Mouse (Mus musculus) kidney, embryonic 16.5 days (tissue): ENCODE measurements around the gene Ncor2. TPM values are rescaled to one million over a fixed set of nuclear protein-coding genes. Genes with fewer than 3 reads are reported as not detected.

Experiments
- ATAC-seq: fragments of 200-750 bp; cut with Nextera tagmentation; 2 replicates; pipeline ENCODE4 v1.8.0; 2017; ENCODE audit warnings: moderate TSS enrichment; ENCODE audit not compliant: low FRiP score, low TSS enrichment
- H3K27ac ChIP-seq: fragments of 300-500 bp; sonication (generic); 2 replicates; pipeline ENCODE4 v1.5.1; 2014; ENCODE audit warnings: low read length
- H3K27me3 ChIP-seq: fragments of 300-500 bp; sonication (generic); 2 replicates; pipeline ENCODE4 v1.6.1; 2014; ENCODE audit warnings: low read length, control low read depth, mixed read lengths; ENCODE audit not compliant: insufficient read depth
- H3K36me3 ChIP-seq: fragments of 300-500 bp; sonication (generic); 2 replicates; pipeline ENCODE4 v1.6.1; 2014; ENCODE audit warnings: low read length, control low read depth, mixed read lengths; ENCODE audit not compliant: insufficient read depth
- H3K4me1 ChIP-seq: fragments of 300-500 bp; sonication (generic); 2 replicates; pipeline ENCODE4 v1.6.1; 2014; ENCODE audit warnings: low read length, control low read depth, mixed read lengths; ENCODE audit not compliant: insufficient read depth
- H3K4me2 ChIP-seq: fragments of 300-500 bp; sonication (generic); replicated peaks from 2 replicates; pipeline ENCODE4 v1.6.1; 2014; ENCODE audit warnings: low read depth, low read length
- H3K4me3 ChIP-seq: fragments of 300-500 bp; sonication (generic); 2 replicates; pipeline ENCODE4 v1.5.1; 2014; ENCODE audit warnings: mild to moderate bottlenecking, low read length
- H3K9ac ChIP-seq: fragments of 300-500 bp; sonication (generic); replicated peaks from 2 replicates; pipeline ENCODE4 v1.6.1; 2014; ENCODE audit warnings: low read length
- H3K9me3 ChIP-seq: fragments of 300-500 bp; sonication (generic); 2 replicates; pipeline ENCODE4 v1.6.1; 2016; ENCODE audit warnings: low read length, control low read depth
- WGBS: fragments of 180-500 bp; shearing (Covaris S2); extraction: QIAGEN DNeasy Blood & Tissue Kit; methylation state at CpG from one replicate; pipeline ENCODE4 v1.1.7; 2014; 5-methylcytosine and 5-hydroxymethylcytosine counted together
- polyA plus RNA-seq: library from polyadenylated mRNA; unstranded; fragments of >200 nt; fragmentation: Nextera tagmentation; extraction: Ambion mirVana; gene quantifications from 2 replicates; pipeline ENCODE4 v1.2.1, GENCODE M21; 2015

Gene Ncor2
- polyA plus RNA-seq, 1 experiment from 2014 or later, result 27.5 TPM

GRCm38 (mm10) chr5:125180630-125181263, 1.7 kb upstream of the Ncor2 start:
- 52% methylated on average over 6 of the region's 6 CpGs for WGBS
- no peaks in the 10 kb centered on the region for H3K9me3 ChIP-seq
- no peak overlapping the region for H3K4me2 ChIP-seq
- peaks cover 39% of the 10 kb centered on the region for H3K4me1 ChIP-seq
- ATAC-seq, result no peak
- no peak overlapping the region for H3K27ac ChIP-seq
- H3K4me3 ChIP-seq, result no peak overlapping the region
- no peak overlapping the region for H3K9ac ChIP-seq
- no peaks in the 10 kb centered on the region for H3K27me3 ChIP-seq
- no peaks in the 10 kb centered on the region for H3K36me3 ChIP-seq

GRCm38 (mm10) chr5:125179735-125180629, 963 bp upstream of the Ncor2 start:
- H3K27me3 ChIP-seq, result no peaks in the 10 kb centered on the region
- H3K36me3 ChIP-seq, result no peaks in the 10 kb centered on the region
- H3K4me2 ChIP-seq, result peak overlapping the region; percentile 97
- peaks cover 44% of the 10 kb centered on the region for H3K4me1 ChIP-seq
- 2% methylated on average over 22 of the region's 25 CpGs for WGBS
- H3K9ac ChIP-seq, result peak overlapping the region; percentile 67
- peak; percentile 32 for ATAC-seq
- peak overlapping the region; percentile 60 for H3K4me3 ChIP-seq
- H3K9me3 ChIP-seq, result no peaks in the 10 kb centered on the region
- H3K27ac ChIP-seq, result peak overlapping the region; percentile 89

DNA sequence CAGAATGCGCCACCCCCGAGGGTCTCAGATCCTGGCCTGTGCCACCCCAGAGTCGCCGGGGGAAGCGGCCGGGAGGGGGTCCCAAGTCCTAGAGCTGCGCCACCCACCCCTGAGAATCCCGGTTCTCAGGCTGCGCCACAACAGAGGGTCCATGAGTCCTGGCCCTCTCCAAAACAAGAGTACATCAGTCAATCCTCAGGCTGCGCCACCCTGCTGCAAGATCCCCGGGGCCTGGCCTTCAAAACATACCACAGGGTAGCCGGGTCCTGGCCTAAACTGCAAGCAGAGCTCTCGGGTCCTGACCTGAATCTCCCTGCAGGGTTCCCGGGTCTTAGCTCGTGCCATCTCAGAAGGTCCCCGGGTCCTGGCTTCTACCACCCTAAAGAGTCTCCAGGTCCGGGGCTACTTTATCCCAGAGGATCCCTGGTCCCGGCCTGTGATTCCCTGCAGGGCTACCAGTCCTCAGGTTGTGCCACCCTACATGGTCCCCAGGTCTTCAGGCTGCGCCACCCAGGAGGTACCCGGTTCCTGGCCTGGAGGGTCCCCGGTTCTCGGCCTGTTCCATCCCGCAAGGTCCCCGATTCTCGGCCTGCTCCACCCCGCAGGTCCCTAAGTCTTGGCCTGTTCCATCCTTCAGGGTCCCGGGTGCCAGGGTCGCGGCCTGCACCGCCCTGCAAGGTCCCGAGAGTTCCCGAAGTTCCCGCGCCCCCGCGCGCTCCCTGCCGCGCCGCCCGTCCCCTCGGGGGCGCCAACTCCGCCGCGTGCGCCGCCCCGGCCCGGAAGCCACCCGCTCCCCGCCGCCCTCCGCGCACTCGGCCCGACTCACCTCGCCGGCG, 630 bp downstream of the Ncor2 start:
- Histone ChIP-seq H3K4me1 (peaks cover 50% of the 10 kb centered on the region), H3K27me3 (no peaks in the 10 kb centered on the region), H3K9ac (peak overlapping the region; percentile 95), H3K9me3 (no peaks in the 10 kb centered on the region), H3K36me3 (no peaks in the 10 kb centered on the region), H3K27ac (peak overlapping the region; percentile 93), H3K4me3 (peak overlapping the region; percentile 60), H3K4me2 (peak overlapping the region; percentile 97)
- peak; percentile 42 for ATAC-seq
- under 1% methylated on average over 54 of the region's 60 CpGs for WGBS

GRCm38 (mm10) chr5:125177481-125178134, 1.4 kb downstream of the Ncor2 start:
- WGBS, result under 1% methylated on average over 40 of the region's 44 CpGs
- H3K4me1 ChIP-seq, result peaks cover 58% of the 10 kb centered on the region
- peak; percentile 44 for ATAC-seq
- peak overlapping the region; percentile 93 for H3K27ac ChIP-seq
- peak overlapping the region; percentile 60 for H3K4me3 ChIP-seq
- no peaks in the 10 kb centered on the region for H3K36me3 ChIP-seq
- no peaks in the 10 kb centered on the region for H3K27me3 ChIP-seq
- H3K9me3 ChIP-seq, result no peaks in the 10 kb centered on the region
- peak overlapping the region; percentile 97 for H3K4me2 ChIP-seq
- H3K9ac ChIP-seq, result peak overlapping the region; percentile 95

DNA sequence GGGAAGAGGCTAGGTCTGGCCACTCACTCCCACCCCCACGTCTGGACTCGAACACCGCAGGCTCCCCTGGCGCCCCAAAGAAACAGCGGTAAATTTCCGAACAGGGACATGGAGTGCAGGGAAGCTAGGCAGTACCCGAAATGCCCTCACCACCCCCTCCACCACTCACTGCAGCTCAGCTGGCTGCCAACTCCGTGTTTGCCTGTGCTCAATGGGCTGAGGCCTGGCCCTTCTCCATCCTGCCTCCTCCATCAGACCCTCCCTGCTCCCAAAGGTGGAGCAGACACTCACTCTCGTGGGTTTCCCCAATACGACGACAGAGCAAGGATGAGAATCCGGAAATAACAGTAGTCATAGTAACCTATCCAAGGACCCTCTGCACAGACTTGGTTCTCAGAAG, 2.2 kb downstream of the Ncor2 start:
- Histone ChIP-seq H3K36me3 (no peaks in the 10 kb centered on the region), H3K9ac (peak overlapping the region; percentile 95), H3K9me3 (no peaks in the 10 kb centered on the region), H3K4me1 (peaks cover 65% of the 10 kb centered on the region), H3K4me2 (peak overlapping the region; percentile 97), H3K27me3 (no peaks in the 10 kb centered on the region), H3K4me3 (peak overlapping the region; percentile 60), H3K27ac (peak overlapping the region; percentile 93)
- ATAC-seq, result 0 out of 2 replicates have a peak, but pooled peaks have one; percentile 11
- 7% methylated on average over 12 of the region's 12 CpGs for WGBS

DNA sequence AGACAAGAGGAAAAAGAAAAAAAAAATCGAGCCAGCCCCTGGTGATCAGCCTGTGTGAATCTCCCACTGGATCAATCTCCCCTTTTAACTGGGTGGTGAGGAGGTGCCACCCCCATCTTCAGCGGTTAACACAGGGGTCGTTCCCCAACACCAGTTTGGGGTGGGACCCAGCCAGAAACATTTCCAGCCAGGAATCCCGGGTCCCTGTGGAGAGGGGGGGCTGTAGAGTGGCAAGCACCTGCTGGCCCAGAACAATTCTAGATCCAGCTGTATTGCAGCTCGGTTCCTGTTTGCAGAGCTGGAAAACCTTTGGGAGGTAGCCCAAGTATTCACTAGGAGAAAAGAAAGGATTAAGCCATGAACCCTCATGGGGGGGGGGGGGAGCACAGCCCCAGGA, 2.7 kb downstream of the Ncor2 start:
- Histone ChIP-seq H3K9ac (peak overlapping the region; percentile 95), H3K4me1 (peaks cover 70% of the 10 kb centered on the region), H3K27me3 (no peaks in the 10 kb centered on the region), H3K9me3 (no peaks in the 10 kb centered on the region), H3K4me2 (peak overlapping the region; percentile 97), H3K4me3 (peak overlapping the region; percentile 60), H3K36me3 (no peaks in the 10 kb centered on the region), H3K27ac (no peak overlapping the region)
- 38% methylated on average over 5 of the region's 5 CpGs for WGBS
- no peak for ATAC-seq

DNA sequence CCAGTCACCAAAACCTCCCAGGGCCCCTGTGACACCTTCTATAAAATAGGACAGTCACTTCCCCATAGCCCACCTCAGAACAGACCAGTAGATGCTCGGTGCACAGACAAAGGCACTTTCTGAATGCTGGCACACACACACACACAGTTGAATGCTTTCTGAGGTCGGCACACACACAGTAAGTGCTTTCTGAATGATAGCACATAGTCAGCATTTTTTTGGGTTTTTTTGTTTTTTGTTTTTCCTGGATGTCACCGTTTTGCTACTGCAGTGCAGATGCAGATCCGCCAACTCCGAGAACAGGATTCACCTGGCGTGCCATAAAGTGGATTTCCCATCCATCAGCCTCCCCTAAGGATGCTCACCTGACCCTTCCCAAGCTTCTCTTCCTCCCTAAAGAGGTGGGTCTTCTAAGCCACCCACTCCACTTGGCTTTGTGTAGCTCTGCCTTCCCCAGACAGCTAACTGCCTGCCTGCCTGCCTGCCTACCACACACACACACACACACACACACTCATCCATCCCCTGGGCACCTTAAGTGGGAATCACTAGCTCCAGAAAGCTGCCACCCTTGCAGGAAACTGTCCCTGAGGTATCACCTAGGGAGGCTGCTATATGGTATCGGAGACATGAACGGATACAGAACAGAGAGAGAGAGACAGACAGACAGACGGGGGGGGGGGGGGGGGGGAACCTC, 3.2 kb downstream of the Ncor2 start:
- 0 out of 2 replicates have a peak overlapping the region, but pooled peaks have one; percentile 17 for H3K9ac ChIP-seq
- H3K4me2 ChIP-seq, result peak overlapping the region; percentile 97; the same call in 1 of the 2 replicates
- H3K9me3 ChIP-seq, result no peaks in the 10 kb centered on the region
- no peak overlapping the region for H3K4me3 ChIP-seq
- no peaks in the 10 kb centered on the region for H3K27me3 ChIP-seq
- H3K36me3 ChIP-seq, result no peaks in the 10 kb centered on the region
- H3K27ac ChIP-seq, result 0 out of 2 replicates have a peak overlapping the region, but pooled peaks have one; percentile 5
- WGBS, result 70% methylated on average over 8 of the region's 9 CpGs
- peaks cover 73% of the 10 kb centered on the region for H3K4me1 ChIP-seq
- ATAC-seq, result no peak

DNA sequence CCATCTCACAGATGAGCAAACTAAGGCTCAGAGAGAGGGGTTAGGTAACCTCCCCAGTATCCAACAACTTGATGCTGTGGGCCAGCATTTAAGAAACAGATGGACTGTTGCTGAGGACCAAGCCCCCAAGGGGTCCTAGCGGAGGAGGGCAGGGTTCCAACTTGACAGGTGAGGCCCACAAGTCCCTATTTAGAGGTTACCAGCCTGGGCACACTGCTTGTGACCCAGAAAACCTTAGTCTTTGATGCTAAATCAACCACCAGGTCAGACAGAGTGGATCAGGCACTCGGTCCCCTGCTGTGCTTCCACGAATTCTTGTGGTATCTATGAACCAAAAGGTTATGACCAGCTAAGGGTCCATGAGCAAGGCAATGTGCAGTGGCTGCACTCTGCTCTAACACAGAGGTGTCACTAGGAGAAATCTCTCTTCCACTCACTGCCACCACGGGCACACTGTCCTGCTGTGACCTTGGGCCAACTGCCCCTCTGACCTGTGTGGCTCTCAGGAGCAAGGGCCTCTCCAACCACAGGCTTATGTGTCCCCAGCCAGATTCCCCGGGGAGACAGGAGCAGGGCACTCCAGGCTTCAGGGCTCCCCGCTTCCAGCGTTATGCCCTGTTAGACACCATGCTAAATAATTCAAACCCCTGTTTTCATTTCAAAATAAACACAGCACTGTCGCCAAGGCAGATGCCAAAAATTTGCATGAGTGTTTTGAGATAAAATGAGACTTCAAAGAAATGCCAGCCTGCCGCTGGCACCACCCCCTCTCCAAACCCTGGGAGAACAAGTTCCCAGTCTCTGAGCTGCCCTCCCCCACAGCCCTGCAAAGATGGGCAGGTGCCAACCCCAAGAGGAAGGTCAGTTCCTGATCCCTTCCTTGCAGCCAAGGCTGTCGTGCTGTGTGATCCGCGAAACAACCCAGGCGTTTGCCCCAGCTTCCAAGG, 4.0 kb downstream of the Ncor2 start:
- Histone ChIP-seq H3K27ac (0 out of 2 replicates have a peak overlapping the region, but pooled peaks have one; percentile 5), H3K4me2 (no peak overlapping the region), H3K4me3 (no peak overlapping the region), H3K27me3 (no peaks in the 10 kb centered on the region), H3K9ac (0 out of 2 replicates have a peak overlapping the region, but pooled peaks have one; percentile 17), H3K9me3 (no peaks in the 10 kb centered on the region), H3K36me3 (no peaks in the 10 kb centered on the region), H3K4me1 (peaks cover 73% of the 10 kb centered on the region)
- WGBS, result 36% methylated on average over 13 of the region's 13 CpGs
- ATAC-seq, result no peak
